Mouse (Mus musculus): ENCODE results near the gene Tube1.
"Not testable (repeated sequence)": the region's sequence is repeated elsewhere in the genome, so short reads cannot be mapped to it uniquely, and the experiment has no call there.

Tube1 gene

DNA sequence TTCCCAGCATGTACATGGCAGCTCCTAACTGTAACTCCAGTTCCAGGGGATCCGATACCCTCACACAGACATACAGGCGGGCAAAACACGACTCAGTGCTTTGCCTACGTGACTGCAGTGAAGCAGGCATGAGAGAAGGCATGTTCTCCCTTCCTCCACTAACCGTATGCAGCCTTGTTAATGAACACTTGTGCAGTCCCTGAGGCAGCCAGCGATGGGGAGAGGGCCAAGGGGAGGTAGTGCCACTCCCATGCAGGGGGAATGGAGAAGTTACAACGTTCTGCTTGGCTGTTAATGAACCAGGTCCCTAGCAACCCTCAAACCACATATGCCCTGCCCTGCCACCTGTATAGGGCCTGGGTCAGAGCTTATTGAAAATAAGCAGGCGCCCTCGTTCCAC lies 35.9 kb downstream of the Tube1 start:
- peak; percentile 40 for DNase-seq

DNA sequence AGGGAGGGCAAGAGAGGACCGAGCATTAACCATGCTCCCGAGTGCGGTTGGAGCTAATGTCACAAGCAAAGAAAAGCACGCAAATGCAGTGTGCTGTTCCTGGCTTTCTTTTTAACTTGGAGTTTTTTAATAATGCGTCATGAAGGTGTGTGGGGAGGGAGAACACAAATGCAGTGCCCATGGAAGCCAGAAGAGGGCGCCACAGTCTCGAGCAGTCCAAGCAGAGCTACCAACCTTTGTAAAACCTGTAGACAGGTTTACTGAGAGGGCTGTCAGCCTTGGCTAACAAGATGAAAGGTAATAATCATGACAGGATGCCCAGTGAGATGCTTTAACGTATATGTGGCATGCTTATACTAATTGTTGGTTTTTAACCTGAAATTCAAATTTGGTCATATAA lies 36.4 kb downstream of the Tube1 start:
- DNase-seq: peak; percentile 86

DNA sequence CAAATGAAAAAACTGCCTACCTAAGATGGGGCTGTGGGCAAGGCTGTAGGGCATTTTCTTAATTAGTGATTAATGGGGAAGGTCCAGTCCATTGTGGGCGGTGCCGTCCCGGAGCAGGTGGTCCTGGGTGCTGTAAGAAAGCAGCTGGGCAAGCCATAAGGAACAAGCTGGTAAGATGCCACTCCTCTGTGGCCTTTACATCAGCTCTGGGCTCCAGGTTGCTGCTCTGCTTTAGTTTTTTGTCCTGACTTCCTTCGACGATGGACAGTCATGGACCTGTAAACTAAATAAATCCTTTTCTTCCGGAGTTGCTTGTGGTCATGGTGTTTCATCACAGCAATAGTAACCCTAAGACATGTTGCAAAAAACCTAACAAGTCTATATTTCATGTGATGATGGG lies 36.9 kb downstream of the Tube1 start:
- DNase-seq: peak; percentile 63

GRCm38 (mm10) chr10:39171134-39171533 lies 37.4 kb downstream of the Tube1 start:
- peak; percentile 96 for DNase-seq

DNA sequence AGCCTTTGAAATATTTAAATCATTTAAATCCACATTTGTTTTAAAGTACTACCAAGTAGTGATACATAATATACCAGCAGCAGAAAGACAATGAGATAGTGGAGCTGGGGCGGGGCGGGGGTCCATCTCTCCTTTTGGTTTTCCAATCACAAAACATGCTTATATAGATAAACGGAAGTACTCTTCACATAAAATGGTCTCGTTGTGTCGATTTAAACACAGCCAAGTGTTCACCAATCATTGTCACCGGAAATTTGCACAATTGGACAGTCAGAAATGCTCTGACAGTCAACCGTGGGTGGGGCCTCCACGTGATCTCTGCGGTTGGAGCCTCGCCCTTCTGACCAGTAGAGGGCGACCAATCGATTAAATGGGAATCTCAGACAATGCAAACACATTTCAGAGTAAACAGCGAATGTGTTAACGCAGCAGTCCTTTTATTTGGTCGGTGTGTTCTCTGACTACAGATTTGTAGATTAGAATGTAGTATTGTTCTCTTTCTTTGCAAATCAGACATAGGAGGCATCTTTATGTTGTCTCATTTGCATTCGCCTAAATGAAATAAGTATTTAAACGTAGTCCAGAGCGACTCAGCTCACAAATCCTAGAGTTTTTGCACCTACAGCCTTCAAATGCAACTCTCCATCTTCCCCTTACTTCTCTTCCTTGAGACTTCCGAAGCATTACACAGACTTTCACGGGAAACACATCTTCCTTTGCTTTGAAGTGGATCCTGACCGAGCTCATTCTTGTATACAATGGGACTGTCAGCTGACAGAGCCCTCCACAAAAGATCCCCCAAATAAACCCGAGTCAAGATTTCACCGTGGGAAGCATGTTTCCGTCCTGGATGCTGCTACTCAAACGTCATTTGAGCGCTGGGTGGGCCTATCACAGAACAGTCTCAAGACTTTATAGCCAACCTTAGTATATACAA lies 38.1 kb downstream of the Tube1 start:
- peak; percentile 98 for DNase-seq

GRCm38 (mm10) chr10:39172540-39172931 lies 38.8 kb downstream of the Tube1 start:
- peak; percentile 31 for DNase-seq

GRCm38 (mm10) chr10:39173077-39173476 lies 39.3 kb downstream of the Tube1 start:
- DNase-seq: peak; percentile 26

DNA sequence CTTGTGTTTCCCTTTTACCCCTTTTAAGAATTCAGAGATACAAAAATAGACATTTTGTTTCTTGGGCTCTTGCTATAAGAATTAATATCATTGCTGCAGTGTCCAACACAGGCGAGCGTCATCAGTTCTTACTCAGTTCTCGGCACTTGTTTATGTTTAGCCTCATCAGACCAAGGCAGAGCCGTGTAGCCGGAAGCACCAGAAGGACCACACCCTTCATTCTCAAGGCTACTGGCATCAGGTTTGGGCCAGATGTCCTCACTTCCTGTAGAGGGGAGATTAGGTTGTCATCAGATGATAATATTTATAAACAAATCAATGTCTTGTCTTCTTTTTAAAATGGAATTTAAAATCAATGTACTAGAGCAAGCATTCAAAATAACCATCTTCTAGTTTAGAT lies 43.2 kb downstream of the Tube1 start:
- DNase-seq: no peak

GRCm38 (mm10) chr10:39184864-39185544 lies 51.2 kb downstream of the Tube1 start:
- DNase-seq: no peak

GRCm38 (mm10) chr10:39185545-39185906 lies 51.8 kb downstream of the Tube1 start:
- DNase-seq: no peak

DNA sequence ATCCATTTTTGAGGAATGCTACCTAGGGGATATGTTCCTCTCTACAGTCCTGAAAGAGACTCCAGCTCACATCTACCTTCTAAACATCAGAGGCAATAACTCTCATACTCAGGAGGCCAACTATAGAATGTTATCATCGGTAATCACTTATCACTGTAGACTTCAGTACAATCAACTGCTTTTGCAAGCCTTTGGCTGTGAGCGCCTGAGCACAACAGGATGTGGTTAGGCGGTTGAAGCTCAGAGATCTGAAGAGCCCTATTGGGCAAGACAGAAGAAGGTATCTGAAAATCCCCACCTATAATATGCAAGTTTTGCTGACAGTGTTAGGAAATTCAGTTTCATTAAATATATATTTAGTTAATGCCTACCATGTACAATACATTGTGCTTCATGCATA lies 58.9 kb downstream of the Tube1 start:
- no peak for DNase-seq

DNA sequence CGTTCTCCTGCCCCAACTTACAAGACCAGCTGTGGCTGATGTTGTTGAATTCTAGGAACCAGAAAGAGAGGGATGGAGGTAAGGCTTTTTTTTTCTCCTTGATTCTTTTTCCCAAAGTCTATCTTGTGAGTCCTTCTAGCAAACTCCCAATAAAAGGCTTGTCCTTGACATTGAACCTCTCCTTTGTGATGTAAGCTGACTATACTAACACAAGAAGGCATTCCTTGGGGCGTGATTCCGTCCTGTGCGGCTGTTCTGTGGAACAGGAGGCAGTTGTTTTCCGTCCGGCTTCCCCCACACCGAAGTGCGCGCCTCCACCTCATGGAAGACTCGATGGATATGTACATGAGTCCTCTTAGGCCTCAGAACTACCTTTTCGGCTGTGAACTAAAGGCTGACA lies 64.4 kb downstream of the Tube1 start:
- DNase-seq: not testable (repeated sequence)

Measured in cerebellum, adult 9-10 months (tissue).